Mouse (Mus musculus) brain, embryonic 14.5 days (tissue): ENCODE measurements at regions not wholly inside any gene's neighbourhood (a gene's known extent, or its start where the extent isn't known, plus 50 kb on each side); places are given as distances from the start of the nearest gene placed in this dataset.

Experiments
- CTCF ChIP-seq: fragments of 200-500 bp; IDR thresholded peaks from 2 replicates; pipeline ENCODE4 v1.5.1; 2012; ENCODE audit warnings: inconsistent platforms, mild to moderate bottlenecking, moderate library complexity, borderline replicate concordance; ENCODE audit not compliant: insufficient read depth, insufficient read length; ENCODE audit errors: extremely low read depth
- POLR2A ChIP-seq: fragments of 200-500 bp; IDR thresholded peaks from 2 replicates; pipeline ENCODE4 v1.6.1; 2012; ENCODE audit warnings: mild to moderate bottlenecking, inconsistent platforms, borderline replicate concordance; ENCODE audit not compliant: poor library complexity, insufficient read depth, insufficient read length, severe bottlenecking; ENCODE audit errors: extremely low read depth

GRCm38 (mm10) chr2:45707026-45707425, 589.8 kb upstream of the Zeb2 start:
- TF ChIP-seq POLR2A (no peak), CTCF (no peak)
